Mouse (Mus musculus): ENCODE results near the gene Hspa1a. TPM values are rescaled to one million over a fixed set of nuclear protein-coding genes. Genes with fewer than 3 reads are reported as not detected.
"Not testable (repeated sequence)": the region's sequence is repeated elsewhere in the genome, so short reads cannot be mapped to it uniquely, and the experiment has no call there.

Gene Hspa1a
- total and polyA plus RNA-seq, 2 experiments from 2014 or later: 14.7 to 25.0 TPM

GRCm38 (mm10) chr17:34996411-34997141 lies 24.6 kb upstream of the Hspa1a start:
- H3K36me3 ChIP-seq (ENCODE audit: insufficient read depth, low read length): no peaks in the 10 kb centered on the region
- no peaks in the 10 kb centered on the region for H3K9me3 ChIP-seq (ENCODE audit: low read length)
- no peaks in the 10 kb centered on the region for H3K4me1 ChIP-seq (ENCODE audit: insufficient read depth, low read length)
- H3K4me3 ChIP-seq (ENCODE audit: low read length): no peak overlapping the region
- TF ChIP-seq CTCF (IDR thresholded peaks at IDR 0.05; ENCODE audit: low read depth): no peak
- ATAC-seq (no peak), DNase-seq (ENCODE audit: low spot score) (no peak)
- H3K27ac ChIP-seq: no peak overlapping the region
- no peak overlapping the region for H3K4me2 ChIP-seq (ENCODE audit: low read depth, low read length)
- WGBS: 83% methylated on average over 12 of the region's 14 CpGs
- no peaks in the 10 kb centered on the region for H3K27me3 ChIP-seq (ENCODE audit: insufficient read depth, low read length)
- no peak overlapping the region for H3K9ac ChIP-seq (replicated peaks; ENCODE audit: low read length)

DNA sequence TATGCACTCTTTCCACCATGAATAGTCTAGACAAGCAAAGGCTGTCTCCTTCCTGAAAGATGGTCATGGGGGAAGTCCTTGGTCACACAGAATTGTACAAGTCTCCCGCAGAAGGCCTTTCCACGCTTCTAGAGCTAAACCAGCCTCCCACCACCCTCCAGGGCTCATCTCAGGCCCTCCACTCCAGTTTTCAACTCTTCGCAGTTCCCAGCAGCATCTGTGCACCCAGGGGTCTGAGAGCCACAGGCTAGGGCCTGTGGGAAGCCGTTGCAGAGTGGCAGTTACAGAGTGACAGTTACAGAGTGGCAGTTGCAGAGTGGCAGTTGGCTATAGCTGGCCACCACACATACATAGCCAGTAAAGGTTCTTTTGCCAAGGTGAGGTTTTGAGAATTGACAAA lies 24.0 kb upstream of the Hspa1a start:
- not testable (repeated sequence) for H3K27ac ChIP-seq; H3K9ac ChIP-seq (replicated peaks; ENCODE audit: low read length); H3K4me2 ChIP-seq (ENCODE audit: low read depth, low read length); H3K27me3 ChIP-seq (ENCODE audit: insufficient read depth, low read length); H3K9me3 ChIP-seq (ENCODE audit: low read length); H3K4me3 ChIP-seq (ENCODE audit: low read length); H3K36me3 ChIP-seq (ENCODE audit: insufficient read depth, low read length); DNase-seq (ENCODE audit: low spot score); H3K4me1 ChIP-seq (ENCODE audit: insufficient read depth, low read length); ATAC-seq
- 96% methylated on average over 4 of the region's 4 CpGs for WGBS

- H3K4me3 ChIP-seq (ENCODE audit: low read length): not testable (repeated sequence)
- 90% methylated on average over 4 of the region's 4 CpGs for WGBS
These were observed 23.2 kb upstream of the Hspa1a start for GRCm38 (mm10) chr17:34995192-34995591.

DNA sequence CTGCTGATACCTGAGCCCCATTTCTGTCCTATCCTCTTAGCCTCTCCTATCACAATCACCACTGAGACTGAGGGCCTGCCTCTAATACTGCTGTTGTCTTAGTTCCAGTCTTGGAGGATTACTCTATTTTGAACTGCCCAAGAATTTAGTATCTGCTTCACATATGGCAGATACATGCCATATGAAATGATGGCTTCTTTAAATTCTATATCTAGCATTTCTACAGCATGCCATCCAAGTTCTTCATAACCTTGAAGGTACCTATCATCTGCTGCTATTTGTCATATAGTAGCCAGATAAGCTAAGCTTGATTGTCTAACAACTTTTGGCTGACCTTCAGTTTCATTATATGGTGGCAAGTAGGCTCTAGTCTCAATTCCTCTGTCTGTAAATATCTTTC lies 22.8 kb upstream of the Hspa1a start:
- ATAC-seq (no peak), DNase-seq (ENCODE audit: low spot score) (no peak)
- no peaks in the 10 kb centered on the region for H3K27me3 ChIP-seq (ENCODE audit: insufficient read depth, low read length)
- H3K4me3 ChIP-seq (ENCODE audit: low read length): no peak overlapping the region
- no peak for TF ChIP-seq CTCF (IDR thresholded peaks at IDR 0.05; ENCODE audit: low read depth)
- H3K36me3 ChIP-seq (ENCODE audit: insufficient read depth, low read length): 0 out of 2 replicates have a peak, but pooled peaks cover 3% of the 10 kb centered on the region
- no peak overlapping the region for H3K9ac ChIP-seq (replicated peaks; ENCODE audit: low read length)
- H3K27ac ChIP-seq: no peak overlapping the region
- H3K4me2 ChIP-seq (ENCODE audit: low read depth, low read length): no peak overlapping the region
- H3K4me1 ChIP-seq (ENCODE audit: insufficient read depth, low read length): no peaks in the 10 kb centered on the region
- no peaks in the 10 kb centered on the region for H3K9me3 ChIP-seq (ENCODE audit: low read length)

More at GRCm38 (mm10) chr17:34995192-34995591, 23.2 kb upstream of the Hspa1a start:
- not testable (repeated sequence) for H3K9me3 ChIP-seq (ENCODE audit: low read length); ATAC-seq; H3K27me3 ChIP-seq (ENCODE audit: insufficient read depth, low read length); H3K9ac ChIP-seq (replicated peaks; ENCODE audit: low read length); H3K36me3 ChIP-seq (ENCODE audit: insufficient read depth, low read length); DNase-seq (ENCODE audit: low spot score); H3K4me1 ChIP-seq (ENCODE audit: insufficient read depth, low read length); H3K27ac ChIP-seq; H3K4me2 ChIP-seq (ENCODE audit: low read depth, low read length)

GRCm38 (mm10) chr17:34984218-34984617 lies 12.3 kb upstream of the Hspa1a start:
- 71% methylated on average over 2 of the region's 2 CpGs for WGBS
- DNase-seq (ENCODE audit: low spot score) (peak; percentile 56), ATAC-seq (no peak)
- H3K4me3 ChIP-seq (ENCODE audit: low read length): no peak overlapping the region
- no peaks in the 10 kb centered on the region for H3K27me3 ChIP-seq (ENCODE audit: insufficient read depth, low read length)
- peaks cover 16% of the 10 kb centered on the region; the same call in 1 of the 2 replicates for H3K36me3 ChIP-seq (ENCODE audit: insufficient read depth, low read length)
- no peak overlapping the region for H3K9ac ChIP-seq (replicated peaks; ENCODE audit: low read length)
- H3K4me2 ChIP-seq (ENCODE audit: low read depth, low read length): no peak overlapping the region
- no peak overlapping the region for H3K27ac ChIP-seq
- H3K9me3 ChIP-seq (ENCODE audit: low read length): no peaks in the 10 kb centered on the region
- peaks cover 7% of the 10 kb centered on the region for H3K4me1 ChIP-seq (ENCODE audit: insufficient read depth, low read length)
- peak; percentile 75 for TF ChIP-seq CTCF (IDR thresholded peaks at IDR 0.05; ENCODE audit: low read depth)

DNA sequence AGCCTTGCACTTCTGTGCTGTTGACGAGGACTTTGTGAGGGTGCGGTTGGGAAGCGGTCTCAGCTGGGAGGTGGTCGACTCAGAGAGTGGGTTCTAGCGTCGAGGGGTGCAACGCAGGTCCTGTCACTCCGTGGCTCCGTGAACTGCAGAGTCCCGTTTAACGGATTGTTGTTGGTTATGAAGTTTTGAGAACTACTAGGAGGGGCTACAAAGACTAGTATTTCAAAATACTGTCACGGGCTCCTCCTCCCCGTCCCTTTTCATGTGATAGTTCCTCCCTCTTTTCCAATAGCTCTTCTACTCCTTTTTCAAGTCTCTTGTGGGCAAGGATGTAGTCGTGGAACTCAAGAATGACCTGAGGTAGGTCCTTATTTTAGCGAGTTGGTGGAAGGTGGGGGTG lies 10.4 kb upstream of the Hspa1a start:
- H3K9ac ChIP-seq (replicated peaks; ENCODE audit: low read length): peak overlapping the region; percentile 79
- ATAC-seq: no peak
- TF ChIP-seq CTCF (IDR thresholded peaks at IDR 0.05; ENCODE audit: low read depth): no peak
- no peak for DNase-seq (ENCODE audit: low spot score)
- H3K4me1 ChIP-seq (ENCODE audit: insufficient read depth, low read length): peaks cover 7% of the 10 kb centered on the region
- WGBS: under 1% methylated on average over 15 of the region's 15 CpGs
- H3K4me3 ChIP-seq (ENCODE audit: low read length): peak overlapping the region; percentile 79
- H3K27ac ChIP-seq: peak overlapping the region; percentile 94; the same call in 1 of the 2 replicates
- no peaks in the 10 kb centered on the region for H3K27me3 ChIP-seq (ENCODE audit: insufficient read depth, low read length)
- peak overlapping the region; percentile 78 for H3K4me2 ChIP-seq (ENCODE audit: low read depth, low read length)
- peaks cover 16% of the 10 kb centered on the region; the same call in 1 of the 2 replicates for H3K36me3 ChIP-seq (ENCODE audit: insufficient read depth, low read length)
- no peaks in the 10 kb centered on the region for H3K9me3 ChIP-seq (ENCODE audit: low read length)

DNA sequence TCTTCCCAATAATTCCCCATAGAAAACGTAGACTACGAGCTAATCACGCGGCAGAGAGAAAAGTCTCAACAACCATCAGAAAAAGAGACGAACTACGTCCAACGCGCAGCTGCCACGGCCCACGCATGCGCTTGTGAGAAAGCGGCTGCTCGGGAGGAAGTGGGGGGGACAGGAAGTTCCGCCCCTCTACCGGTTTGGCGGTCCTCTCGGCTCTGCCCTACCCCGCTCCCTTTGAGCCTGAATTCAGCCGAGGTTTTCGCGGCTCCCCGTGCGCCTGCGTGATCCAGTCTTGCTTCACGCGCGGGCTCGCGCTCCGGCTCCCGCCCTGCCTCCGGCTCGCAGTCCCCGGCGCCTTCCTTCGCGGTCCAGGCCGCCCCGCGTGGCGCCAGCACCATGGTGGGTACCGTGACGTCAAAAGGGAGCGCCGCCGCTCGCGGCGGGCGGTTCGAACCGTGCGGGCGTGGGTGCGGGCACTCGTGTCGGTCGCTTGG lies 9.8 kb upstream of the Hspa1a start, which contains the start of gene Lsm2:
TSS of gene Lsm2 (plus strand) at position 173 of the 491 bp plus-strand sequence.
- peak within 1 kb of the TSS; percentile 79 for H3K9ac ChIP-seq (replicated peaks; ENCODE audit: low read length)
- peaks cover 7% of the 10 kb centered on the region for H3K4me1 ChIP-seq (ENCODE audit: insufficient read depth, low read length)
- H3K27me3 ChIP-seq (ENCODE audit: insufficient read depth, low read length): no peaks in the 10 kb centered on the region
- ATAC-seq (peak; percentile 96), DNase-seq (ENCODE audit: low spot score) (peak; percentile 95)
- H3K36me3 ChIP-seq (ENCODE audit: insufficient read depth, low read length): peaks cover 15% of the 10 kb centered on the region; the same call in 1 of the 2 replicates
- H3K4me2 ChIP-seq (ENCODE audit: low read depth, low read length): peak within 1 kb of the TSS; percentile 78
- no peaks in the 10 kb centered on the region for H3K9me3 ChIP-seq (ENCODE audit: low read length)
- no peak for TF ChIP-seq CTCF (IDR thresholded peaks at IDR 0.05; ENCODE audit: low read depth)
- under 1% methylated on average over 56 of the region's 58 CpGs for WGBS
- H3K4me3 ChIP-seq (ENCODE audit: low read length): peak within 1 kb of the TSS; percentile 79
- peak within 1 kb of the TSS; percentile 94 for H3K27ac ChIP-seq

Data from hindbrain, postnatal 0 days (tissue).